Mouse (Mus musculus) spleen, postnatal 4 days (tissue): ENCODE measurements around the gene Paqr6.

ENCODE experiments used
- DNase-seq, 2 experiments: peaks; one replicate each; pipeline ENCODE4 v3.0.0; 2022; ENCODE audit warnings: low spot score in 2 of 2

Gene Paqr6

GRCm38 (mm10) chr3:88364337-88364736 lies at the start of gene Paqr6:
Gene Paqr6 (plus strand): TSS chr3:88364584.
- DNase-seq, result peak; percentile 90

DNA sequence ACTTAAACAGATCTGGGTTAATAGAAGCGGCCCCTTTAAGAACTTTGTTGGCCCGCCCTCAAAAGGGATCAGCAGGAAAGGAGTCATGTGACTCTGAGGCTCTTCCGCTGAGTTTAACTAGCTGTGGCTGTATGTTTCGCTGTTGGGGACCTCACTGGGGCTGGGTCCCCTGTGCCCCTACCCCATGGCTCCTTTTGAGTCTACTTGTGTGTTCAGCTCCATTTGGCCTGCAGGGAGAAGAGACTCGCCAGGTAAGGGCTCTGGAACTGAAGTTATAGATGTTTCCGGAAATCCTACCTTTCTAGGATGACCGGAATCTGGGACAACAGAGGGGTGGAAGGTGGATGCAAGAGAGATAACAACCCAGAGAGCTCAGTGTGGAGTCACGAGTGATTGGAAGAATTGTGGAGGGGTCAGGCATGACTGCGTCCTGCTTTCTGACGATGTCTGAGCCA lies 39.4 kb upstream of the Paqr6 start, which contains the start of gene Glmp:
Gene Glmp, plus strand, starts transcription at position 73 of the 455 bp plus-strand sequence.
- peak; percentile 48 to 71 for DNase-seq

DNA sequence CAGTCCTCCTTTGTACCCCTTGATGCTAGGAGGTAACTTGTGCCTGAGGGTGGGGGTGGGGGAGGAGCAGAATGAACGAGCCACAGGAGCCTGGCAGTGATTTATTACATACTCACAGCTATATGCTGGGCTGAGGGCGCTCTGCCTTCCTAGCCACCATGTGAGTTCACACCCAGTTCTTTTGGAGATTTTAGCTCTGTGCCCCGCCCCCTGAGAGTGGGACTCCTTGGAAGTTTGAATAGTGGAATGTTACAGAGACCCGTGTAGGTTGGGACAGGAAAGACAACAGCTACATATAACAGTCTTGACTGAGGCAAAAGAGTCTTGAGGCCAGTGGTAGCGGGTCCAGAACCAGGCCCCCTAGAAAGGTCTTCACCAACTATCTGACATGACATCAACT lies 35.4 kb upstream of the Paqr6 start:
- DNase-seq, result no peak

- peak; percentile 74 to 87 for DNase-seq
Measured at GRCm38 (mm10) chr3:88331282-88331681, 33.1 kb upstream of the Paqr6 start.

DNA sequence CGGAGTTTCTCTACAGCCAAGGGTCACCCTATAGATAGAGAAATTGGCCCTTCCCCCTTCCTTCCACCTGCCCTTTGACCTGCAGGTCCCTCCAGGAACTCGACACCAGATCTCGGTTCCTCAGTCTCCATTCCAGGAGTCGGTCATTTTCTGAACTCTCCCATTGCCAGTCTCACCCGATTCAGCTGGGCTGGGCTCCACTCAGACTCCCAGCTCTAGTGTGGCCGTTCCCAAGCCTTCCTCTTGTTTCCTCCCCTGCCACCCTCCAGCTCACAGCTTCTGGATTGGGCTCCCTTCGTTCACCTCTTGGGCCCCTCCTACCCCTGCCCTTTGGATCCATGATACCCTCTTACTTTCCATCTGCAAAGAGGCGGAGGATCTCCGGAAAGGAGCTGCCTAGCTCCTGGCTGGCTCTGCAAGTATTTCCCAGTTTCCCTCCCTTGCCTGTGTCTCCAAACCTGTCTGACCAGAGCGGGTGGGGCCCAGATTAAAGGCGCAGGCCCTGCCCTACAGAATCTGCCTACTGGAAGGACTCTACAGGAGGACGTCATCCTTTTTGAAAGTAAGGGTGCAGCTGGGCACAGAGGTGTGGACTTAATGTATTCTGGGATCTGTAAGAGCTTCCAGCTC lies 30.2 kb upstream of the Paqr6 start:
- no peak for DNase-seq

- DNase-seq, result no peak
Measured at GRCm38 (mm10) chr3:88334902-88335435, 29.4 kb upstream of the Paqr6 start.

- DNase-seq, result no peak
Measured at GRCm38 (mm10) chr3:88335436-88336053, 28.8 kb upstream of the Paqr6 start.

GRCm38 (mm10) chr3:88336058-88337013 lies 28.0 kb upstream of the Paqr6 start, which contains the start of the genes Tmem79 and Smg5:
Gene Tmem79 (minus strand): TSS chr3:88336148.
Gene Smg5 (plus strand): TSS chr3:88336260.
- peak; percentile 97 to 98 for DNase-seq

- DNase-seq, result no peak
Measured at GRCm38 (mm10) chr3:88337367-88338020, 26.9 kb upstream of the Paqr6 start.

DNA sequence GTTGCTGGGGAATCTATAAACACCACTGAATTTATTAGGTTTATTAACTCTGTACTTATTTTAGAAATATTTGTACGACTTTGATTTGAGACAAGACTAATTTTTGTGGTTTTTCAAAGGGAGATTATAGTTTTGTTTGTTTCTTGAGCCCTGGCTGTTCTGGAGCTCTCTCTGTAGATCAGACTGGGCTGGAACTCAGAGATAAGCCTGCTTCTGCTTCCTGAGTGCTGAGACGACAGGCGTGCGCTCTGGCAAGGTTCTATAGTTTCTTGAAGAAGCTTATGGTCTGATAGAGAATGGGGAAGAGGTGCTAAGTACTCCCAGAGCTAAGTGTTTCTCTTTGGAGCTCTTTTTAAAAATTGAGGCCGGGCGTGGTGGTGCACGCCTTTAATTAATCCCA lies 26.1 kb upstream of the Paqr6 start:
- DNase-seq, result no peak

DNA sequence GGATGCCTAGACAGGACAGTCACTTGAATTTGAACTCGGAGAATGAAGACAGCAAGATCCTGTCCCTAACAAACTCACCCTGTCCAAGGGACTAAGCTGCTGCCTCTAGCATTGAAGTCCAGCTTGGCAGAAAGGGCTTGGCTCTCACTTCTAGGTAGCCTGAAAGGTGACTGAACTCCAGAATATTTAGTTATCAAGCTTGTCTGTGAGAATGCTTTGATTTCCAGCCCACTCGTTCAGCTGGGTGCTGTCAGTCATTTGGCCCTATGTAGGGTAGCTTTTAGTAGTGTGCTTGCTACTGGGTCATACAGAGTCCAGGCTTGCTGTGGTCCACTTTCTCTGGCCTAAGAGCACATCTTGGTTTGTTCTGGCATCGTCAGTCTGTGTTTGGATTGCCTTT lies 25.4 kb upstream of the Paqr6 start:
- no peak for DNase-seq

DNA sequence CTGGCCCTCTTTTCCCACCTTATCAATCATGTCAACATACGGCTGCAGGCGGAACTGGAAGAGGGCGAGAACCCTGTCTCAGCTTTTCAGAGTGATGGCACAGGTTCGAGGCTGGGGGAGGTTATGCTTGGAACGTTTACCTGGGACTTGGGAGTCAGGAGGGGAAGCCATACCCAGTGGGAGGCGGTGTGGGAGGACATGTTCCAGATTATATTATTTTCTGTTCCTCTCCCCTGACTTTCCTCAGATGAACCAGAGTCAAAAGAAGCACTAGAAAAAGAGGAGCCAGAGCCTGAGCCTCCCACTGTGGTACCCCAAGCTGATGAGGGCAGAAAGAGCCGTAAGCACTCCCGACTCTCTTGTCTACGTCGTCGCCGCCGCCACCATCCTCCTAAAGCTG lies 13.7 kb upstream of the Paqr6 start:
- DNase-seq, result no peak

- DNase-seq, result no peak
Measured at GRCm38 (mm10) chr3:88352907-88353306, 11.5 kb upstream of the Paqr6 start.

DNA sequence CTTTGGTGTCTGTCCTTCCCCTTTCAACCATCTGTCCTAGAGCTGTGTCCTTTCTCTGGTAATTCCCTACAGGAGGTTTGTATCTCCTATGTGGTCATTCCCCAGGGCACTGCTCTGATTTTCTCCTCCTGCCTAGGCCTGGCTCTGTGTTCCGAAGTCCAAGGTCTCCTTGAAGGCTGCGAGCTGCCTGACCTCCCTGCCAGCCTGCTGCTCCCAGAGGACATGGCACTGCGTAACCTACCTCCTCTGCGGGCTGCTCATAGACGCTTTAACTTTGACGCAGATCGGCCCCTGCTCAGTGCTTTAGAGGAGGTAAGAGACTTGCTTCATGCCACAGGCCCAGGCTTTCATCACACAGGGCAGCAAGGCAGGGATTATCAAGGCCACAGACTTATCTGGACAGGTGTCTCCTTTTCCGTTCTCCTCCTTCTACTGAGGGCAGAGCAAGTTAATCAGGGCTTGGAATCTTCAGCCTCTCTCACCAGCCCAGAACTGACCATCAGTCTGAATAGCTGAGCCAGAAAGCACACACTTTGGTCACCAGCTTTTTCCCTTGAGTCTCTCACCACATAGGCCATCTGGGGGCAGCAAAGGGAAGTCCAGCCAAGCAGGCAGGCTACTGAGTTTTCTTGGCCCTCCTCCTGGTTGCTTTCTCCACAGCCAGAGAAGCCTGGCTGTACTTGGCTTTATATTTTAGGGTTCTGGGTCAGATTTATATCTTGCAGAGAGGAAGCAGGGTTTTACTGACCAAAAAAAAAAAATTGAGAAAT lies 9.8 kb upstream of the Paqr6 start:
- DNase-seq, result no peak

GRCm38 (mm10) chr3:88359584-88359983 lies 4.8 kb upstream of the Paqr6 start:
- no peak for DNase-seq

DNA sequence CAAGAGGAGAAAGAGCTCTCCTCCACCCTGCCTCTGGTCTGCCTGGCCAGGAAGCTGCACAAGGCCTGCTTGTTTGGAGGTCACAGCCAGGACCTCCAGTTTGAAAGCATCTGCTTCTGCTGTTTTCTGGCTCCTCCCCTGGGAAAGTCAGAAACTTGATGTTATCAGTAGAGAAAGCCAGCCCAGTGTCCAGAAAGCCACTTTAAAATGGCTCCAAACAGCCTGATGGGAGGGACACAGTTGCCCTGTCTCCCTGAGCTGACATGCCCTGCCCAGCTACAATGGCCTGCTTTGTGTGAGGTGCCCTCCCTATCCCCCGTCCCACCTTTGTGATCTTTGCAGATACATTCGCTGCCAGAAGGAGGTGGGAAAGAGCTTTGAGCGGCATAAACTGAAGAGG lies 4.4 kb upstream of the Paqr6 start:
- no peak for DNase-seq

- no peak for DNase-seq
Measured at GRCm38 (mm10) chr3:88361096-88361495, 3.3 kb upstream of the Paqr6 start.

DNA sequence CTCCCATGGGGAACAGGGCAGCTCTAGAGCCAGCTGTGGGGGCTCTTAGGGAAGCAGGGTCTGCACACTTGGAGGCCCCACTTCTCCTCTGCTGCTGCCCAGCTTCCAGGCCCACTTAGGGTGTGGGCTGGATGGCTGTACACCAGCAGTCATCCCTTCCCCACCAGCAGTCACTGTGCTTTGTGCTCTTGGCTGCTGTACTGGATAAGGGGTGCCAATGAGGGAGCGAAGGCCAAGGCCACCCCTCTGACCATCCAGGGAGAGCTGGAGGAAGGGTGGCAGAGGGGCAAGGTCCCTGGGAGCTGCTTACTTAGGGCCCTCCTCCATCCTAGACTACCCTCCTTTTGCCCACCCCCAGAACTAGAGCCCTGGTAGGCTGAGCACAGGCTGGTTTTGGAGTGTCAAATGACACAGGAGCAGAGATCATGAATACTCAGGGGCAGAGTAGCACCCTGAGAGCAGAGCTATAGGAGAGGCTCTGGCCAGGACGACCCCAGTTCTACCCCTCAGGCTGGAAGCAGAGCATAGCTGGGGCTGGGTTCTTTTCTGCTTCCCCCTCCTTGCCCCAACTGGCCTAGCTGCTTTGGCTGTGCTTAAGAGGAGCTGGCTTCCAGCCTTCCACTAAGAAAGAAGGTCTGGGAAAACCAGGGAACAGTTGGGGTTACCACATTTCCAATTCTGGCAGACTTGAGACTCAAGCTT lies 2.6 kb upstream of the Paqr6 start:
- DNase-seq, result no peak

- DNase-seq, result peak; percentile 68 to 77
Measured at GRCm38 (mm10) chr3:88363700-88364099, 684 bp upstream of the Paqr6 start.
